Mouse (Mus musculus) c-Kit-positive CD71-negative TER-119-negative erythroid progenitor cells, embryonic 14.5 days (primary cell): ENCODE measurements at regions not wholly inside any gene's neighbourhood (a gene's known extent, or its start where the extent isn't known, plus 50 kb on each side); places are given as distances from the start of the nearest gene placed in this dataset.
"Not testable (repeated sequence)": the region's sequence is repeated elsewhere in the genome, so short reads cannot be mapped to it uniquely, and the experiment has no call there.

Experiments
- DNase-seq: peaks from one replicate; pipeline ENCODE4 v3.0.0-alpha.2; 2013; ENCODE audit warnings: low read depth

GRCm38 (mm10) chr3:101224091-101224490 lies 63.6 kb downstream of the Cd2 start:
- no peak for DNase-seq

DNA sequence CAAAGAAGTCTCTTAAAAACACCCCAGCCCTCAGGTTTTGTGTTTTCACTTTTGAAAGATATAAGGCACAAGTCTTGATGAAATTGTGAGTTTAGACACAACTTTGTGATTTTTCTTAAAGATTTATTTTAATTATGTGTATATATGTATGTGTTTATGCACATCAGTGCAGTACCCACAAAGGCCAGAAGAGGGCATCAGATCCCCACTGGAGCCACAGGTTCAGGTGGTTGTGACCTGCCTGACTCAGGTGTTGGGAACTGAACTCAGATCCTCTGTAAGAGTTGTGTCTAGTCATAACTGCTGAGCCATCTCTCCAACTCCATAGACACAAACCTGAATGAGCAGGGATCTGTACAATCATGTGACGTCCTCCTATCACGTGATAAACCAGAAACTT lies 67.8 kb downstream of the Cd2 start:
- no peak for DNase-seq

- no peak for DNase-seq
These were observed 71.0 kb downstream of the Cd2 start for GRCm38 (mm10) chr3:101216711-101217110.

DNA sequence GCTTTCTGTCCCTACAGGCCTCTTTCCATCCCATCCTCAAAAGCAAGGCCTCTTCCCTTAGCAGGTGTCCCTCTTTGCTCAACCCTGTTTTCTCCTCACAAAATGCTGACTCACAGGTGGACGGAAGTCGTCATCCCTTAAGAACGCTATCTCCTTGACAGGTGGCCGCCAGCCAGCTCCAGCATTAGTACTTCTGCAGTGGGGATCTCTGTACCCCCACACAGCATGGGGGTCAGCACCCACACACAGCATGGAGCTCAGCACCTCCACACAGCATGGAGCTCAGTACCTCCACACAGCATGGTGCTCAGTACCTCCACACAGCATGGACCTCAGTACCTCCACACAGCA lies 74.6 kb downstream of the Cd2 start:
- DNase-seq, result no peak

DNA sequence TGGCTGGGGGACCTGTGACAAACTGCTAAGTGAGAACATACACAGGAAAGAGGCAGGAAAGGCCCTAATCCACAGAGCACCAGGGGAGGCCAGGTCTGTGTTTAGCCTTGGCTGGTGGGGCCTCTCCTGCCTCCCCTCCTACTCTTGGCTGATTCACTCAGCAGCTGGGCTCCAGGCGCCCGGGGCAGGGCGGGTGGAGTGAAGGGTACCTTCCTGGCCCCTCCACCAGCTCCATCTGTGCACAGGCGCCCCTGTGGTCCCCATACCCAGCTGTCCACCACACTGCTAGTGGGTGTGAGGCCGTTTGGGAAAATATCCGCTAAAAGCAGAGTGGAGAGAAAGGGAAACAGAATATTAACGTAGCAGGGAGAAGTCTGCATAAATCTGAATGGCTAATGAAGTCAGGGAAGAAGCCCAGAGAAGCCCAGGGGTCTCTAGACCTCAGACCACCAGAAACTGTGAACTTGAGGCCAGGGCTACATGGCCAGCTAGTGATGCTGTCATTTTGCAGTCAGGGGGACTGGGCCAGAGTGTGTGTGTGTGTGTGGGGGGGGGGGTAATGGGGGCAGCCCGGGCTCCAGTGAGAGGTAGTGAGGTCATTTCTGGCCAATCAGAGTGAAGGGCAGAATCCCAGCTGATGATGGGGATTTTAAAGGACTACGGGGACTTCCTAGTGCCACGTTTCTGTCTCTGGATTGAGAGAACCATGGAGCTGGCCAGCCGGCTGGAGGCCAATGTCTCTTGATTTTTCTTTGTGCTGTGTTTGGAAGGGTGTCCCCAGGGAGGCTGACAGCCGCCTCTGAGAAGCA lies 75.1 kb downstream of the Cd2 start:
- DNase-seq, result peak; percentile 7

DNA sequence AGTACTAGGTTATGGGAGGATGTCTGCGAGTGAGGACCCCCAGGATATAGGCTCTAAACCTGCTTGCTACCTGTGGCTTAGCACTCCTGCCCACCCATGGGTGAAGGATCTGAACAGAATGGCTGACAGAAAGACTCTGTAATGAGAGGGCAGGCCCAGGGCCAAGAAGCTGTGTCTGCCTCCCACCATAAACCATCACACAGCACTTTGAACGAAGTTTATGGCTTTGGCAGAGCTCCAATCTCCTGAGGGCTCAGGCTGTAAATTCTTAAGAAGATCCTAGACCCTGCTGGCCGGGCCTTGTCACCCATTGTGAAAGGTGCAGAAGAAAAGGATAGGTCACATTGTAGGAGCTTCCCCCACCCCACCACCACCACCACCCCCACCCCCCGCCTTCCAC lies 75.8 kb downstream of the Cd2 start:
- no peak for DNase-seq

DNA sequence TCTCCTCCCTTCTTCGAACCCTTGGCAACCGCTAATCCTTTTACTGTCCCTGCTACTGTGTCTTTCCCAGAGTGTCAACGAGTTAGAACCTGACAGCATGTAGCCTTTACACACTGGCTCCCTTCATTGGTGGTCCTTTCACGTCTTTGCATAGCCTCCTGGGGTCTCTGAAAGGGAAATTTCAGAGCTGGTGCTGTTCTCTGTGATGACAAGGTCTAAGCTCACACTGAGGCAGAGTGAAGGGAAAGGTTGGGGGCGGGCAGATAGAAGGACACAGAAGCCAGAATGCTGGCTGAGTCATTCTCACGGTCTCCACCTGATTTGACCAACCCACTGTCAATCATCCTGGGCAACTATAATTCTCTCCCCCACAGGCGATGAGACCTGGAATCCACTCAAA lies 78.2 kb downstream of the Cd2 start:
- no peak for DNase-seq

GRCm38 (mm10) chr3:101208751-101209150 lies 79.0 kb downstream of the Cd2 start:
- DNase-seq, result no peak

DNA sequence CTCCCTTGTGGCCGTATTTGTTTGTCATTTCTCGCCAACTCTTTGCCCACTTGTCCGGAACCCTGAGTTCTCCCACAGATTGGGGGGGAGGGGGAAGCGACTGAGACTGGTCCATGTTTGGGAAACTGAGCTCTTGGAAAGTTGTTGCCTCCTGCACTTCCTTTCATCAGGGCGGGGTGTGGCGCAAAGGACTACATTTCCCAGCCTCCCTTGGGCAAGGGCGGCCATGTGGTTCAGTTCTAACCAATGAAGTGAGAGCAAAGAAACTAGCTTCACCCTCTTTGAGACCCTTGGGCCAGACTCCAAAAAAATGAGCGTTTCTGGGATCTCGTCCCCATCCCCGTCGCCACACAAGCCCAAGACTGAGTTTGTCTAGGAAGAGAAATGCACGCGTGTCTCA lies 81.6 kb downstream of the Cd2 start:
- not testable (repeated sequence) for DNase-seq

- DNase-seq, result no peak
These were observed 84.6 kb upstream of the Ptgfrn start for GRCm38 (mm10) chr3:101194725-101195124.

GRCm38 (mm10) chr3:101194319-101194718 lies 84.2 kb upstream of the Ptgfrn start:
- DNase-seq, result no peak

DNA sequence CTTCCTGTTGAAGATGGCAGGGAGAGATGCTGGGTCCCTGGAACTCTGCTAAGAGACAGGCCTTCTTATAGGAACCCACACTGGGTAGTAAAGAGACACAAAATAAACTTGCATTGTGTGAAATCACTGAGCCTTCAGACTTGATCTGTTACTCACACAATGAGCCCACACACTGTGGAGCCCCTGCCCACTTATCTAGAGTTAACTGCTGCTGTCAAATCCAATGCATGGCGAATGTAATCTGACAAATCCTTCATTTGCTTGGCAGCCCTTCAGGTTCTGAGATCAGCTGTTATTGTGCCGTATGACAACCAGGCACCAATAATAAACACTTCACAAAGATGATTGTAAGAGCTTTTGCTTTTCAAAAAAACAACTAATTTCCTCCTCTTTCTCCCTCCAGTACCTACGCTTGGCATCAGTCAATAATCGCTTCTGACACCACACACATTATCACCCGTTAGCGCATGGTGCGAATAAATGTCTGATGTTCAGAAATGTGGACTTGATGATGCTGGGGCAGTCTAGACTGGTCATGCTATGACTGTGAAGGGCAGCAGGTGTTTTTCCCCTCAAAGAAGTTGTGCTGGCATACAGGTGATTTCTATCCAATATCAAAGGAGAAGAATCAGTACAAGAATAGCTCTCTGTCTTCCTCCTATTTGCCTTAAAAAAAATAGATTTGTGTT lies 81.4 kb upstream of the Ptgfrn start:
- no peak for DNase-seq

DNA sequence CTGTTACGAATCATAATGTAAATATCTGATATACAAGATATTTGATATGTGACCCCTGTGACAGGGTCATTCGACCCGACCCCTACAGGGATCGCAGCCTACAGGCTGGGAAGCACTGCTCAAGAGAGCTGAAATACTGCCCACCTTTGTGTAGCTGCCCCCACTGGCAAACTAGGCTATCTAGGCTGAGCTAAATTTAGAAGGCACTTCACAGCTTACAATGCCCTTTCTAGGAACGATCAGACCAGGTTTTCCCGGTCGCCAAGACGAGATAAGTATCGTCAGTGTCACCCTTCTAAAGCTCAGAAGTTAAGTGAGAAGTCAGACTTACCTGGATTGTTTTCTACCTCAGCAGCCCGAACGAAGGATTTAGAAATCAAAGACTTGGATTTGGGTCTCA lies 71.9 kb upstream of the Ptgfrn start:
- DNase-seq, result no peak

DNA sequence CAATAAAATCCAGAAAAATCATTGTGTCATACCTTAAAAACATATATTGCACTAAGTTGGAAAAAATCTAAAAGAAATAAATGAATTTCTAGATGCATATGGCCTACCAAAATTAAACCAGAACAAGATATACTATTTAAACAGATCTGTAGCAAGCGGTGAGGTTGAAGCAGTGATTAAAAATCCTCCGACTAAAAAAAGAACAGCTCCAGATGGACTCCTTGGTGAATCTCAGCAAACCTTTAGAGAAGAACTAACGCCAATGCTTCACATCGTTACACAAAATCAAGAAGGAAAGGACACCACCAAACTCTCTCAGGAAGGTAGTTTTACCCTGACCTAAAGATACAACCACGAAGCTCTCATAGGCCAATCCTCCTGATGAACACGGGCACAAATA lies 63.9 kb upstream of the Ptgfrn start:
- no peak for DNase-seq

DNA sequence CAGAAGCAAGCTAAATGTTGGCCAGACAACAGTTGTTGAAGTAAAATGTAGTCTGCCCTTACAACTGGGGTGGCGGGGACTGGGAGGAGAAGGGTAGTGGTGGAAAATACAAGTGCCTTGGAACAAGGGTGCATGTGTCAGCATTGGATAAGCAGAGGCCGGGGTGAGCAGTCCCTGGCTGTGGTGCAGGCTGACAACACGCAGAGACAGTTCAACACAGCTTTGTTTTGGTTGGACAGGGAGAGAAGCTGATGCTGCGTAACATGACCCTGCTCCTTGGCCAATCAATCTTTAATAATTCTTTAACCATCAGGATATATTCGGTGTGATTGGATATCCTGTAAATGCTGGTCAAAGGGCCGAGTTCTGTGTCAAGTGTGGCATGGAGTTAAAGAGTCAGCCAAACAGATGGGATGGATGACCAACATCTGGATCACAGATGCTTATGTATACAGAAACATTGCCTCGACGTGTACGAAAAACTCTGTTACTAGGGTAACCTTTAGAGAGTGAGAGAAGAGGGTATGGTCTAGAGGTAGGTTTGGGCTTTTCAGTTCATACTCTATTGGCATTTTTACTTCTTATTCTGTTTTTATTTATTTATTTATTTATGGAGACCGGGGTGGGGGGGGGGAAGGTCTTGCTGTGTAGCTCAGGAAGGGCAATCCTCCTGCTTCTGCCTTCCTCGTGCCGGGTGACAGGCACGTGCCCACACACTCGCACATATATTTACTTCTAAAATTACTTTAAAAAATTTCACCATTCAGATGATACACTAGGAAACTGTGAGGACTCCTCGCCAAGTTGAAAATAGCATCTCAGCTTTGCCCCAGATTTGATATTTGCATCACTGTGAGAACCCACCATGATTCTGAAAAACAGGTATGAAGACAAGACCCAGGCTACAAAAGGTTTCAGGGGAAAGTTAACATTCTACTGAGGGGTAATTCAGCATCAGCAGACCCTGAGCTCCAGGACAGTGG lies 60.2 kb upstream of the Ptgfrn start:
- DNase-seq, result no peak

- DNase-seq, result no peak
These were observed 56.9 kb upstream of the Ptgfrn start for GRCm38 (mm10) chr3:101167026-101167425.

DNA sequence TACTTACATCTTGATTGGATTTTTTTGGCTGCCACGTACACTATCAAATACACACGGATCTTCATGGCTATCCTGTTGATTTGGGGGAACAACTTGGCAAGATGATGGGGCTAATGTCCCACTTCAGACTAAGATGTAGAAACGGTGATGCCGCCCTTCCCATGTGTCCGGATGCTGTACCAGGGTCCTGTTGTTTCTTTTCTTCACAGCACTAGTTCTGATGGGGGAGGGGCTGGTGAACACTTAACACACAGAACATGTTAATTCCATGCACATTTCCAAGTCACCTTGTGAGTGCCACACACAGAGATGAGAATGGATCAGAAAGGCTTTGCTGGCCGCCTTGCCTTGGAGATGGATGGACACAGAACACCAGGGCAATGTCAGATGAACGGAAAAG lies 56.5 kb upstream of the Ptgfrn start:
- no peak for DNase-seq

- DNase-seq, result no peak
These were observed 55.2 kb upstream of the Ptgfrn start for GRCm38 (mm10) chr3:101165261-101165660.

DNA sequence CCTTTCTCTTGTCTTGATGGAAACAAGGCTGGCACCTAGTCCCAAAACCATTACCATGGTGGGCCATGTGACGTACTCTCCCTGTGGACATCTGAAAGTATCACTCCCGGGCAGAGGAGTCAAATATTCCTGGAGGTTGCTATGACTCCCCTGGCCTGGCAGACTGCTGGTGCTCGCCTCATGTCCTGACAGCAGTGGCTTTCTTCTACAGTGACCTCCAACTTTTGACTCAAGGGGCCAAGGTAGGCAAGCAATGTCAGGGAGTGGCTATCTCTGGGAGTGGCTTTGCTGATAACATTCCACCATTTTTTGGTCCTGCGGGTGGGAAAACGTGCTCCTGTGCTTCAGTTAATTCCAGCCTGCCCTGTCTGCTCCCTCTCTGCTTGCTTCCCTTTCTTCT lies 54.7 kb upstream of the Ptgfrn start:
- DNase-seq, result no peak

GRCm38 (mm10) chr3:101163991-101164434 lies 53.9 kb upstream of the Ptgfrn start:
- no peak for DNase-seq

DNA sequence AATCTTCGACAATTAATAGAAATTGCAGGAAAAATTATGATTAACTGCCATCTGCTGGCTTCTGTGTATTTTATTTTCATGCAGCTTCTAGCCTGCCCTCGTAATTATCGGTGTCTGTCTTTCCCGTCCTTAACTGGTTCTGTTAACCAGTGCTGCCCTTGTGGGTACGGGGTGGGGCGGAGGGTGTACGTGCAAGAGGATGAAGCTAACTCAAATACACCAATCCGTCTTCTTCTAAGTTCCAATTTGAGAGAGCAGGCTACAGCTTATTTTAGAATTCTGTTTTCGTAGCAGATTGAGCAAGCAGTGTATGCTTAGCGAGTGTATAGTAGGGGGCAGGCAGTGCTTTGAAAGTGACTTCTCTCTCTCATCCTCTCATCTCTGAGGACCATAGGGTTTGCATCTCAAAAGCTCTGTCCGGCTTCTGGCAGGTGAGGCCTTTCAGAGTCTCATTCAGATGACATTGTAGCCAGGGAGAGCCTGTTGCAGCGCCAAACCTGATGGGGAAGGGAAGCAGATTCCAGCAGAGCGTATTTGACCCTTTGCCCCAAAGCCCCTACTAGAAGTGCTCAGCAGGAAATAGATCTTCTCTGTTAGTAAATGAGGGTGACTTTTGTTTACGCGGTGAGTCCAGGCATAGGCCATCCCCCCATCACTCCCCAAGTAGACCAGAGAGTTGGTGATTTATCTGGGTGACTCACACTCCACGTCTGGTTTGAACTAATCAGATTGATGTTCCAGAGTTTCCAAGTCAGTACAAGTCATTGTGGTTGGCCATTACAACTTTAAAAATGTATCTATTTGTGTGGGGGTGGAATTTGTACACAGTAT lies 53.3 kb upstream of the Ptgfrn start:
- no peak for DNase-seq
